Comparison of ENCODE assay signal across 24 mouse cellular contexts in genomic region chr9:14912037-14912436, GRCm38 (mm10). TPM values are rescaled to one million over a fixed set of nuclear protein-coding genes. Genes with fewer than 3 reads are reported as not detected.
"Had no signal": no experiment of that assay in that cellular context is flagged by ENCODE, and none has a peak within 500 bp of the region (broad histone marks: within the 10 kb centered on the region; RNA-seq: fewer than 3 reads in every experiment).

No protein-coding gene starts in this region.

- DNase-seq: cerebellum, adult 8-10 months; cerebellum, adult 9-10 months; cerebellum, postnatal 10 days; cerebellum, postnatal 14 days; cerebellum, postnatal 25 days; cerebellum, postnatal 36 days; embryo, embryonic 11 days; forebrain, postnatal 0 days; gastrocnemius, adult 2 months; gastrocnemius, postnatal 10 days; gastrocnemius, postnatal 14 days; gastrocnemius, postnatal 25 days; gastrocnemius, postnatal 36 days; heart, adult 2 months had no signal

- ATAC-seq: forebrain, embryonic 13.5 days; forebrain, embryonic 14.5 days; forebrain, embryonic 15.5 days; forebrain, embryonic 16.5 days; forebrain, postnatal 0 days had no signal

RNA-seq across cellular contexts. Expression of gene Izumo1r, which starts 8.3 kb away (rescaled TPM):
- total RNA-seq: common myeloid progenitor, adult 5-6 weeks; forebrain, postnatal 0 days; gastrocnemius, adult 18-20 months; gastrocnemius, adult 2 months; gastrocnemius, adult 8-10 months; gastrocnemius, postnatal 10 days; gastrocnemius, postnatal 14 days; gastrocnemius, postnatal 25 days; gastrocnemius, postnatal 36 days; gastrocnemius, postnatal 4 days; granulocyte monocyte progenitor cell, adult 5-6 weeks; heart, adult 2 months; heart, adult 8-10 months had no signal

RNA-seq across cellular contexts. Expression of gene Gpr83, which starts 52.0 kb away (rescaled TPM):
- total RNA-seq: common myeloid progenitor, adult 5-6 weeks; gastrocnemius, adult 18-20 months; gastrocnemius, adult 2 months; gastrocnemius, adult 8-10 months; gastrocnemius, postnatal 14 days; gastrocnemius, postnatal 25 days; gastrocnemius, postnatal 36 days; heart, adult 2 months had no signal
